Mouse (Mus musculus): ENCODE measurements at regions not wholly inside any gene's neighbourhood (a gene's known extent, or its start where the extent isn't known, plus 50 kb on each side); places are given as distances from the start of the nearest gene placed in this dataset.

GRCm38 (mm10) chr10:42094274-42095000, 76.2 kb upstream of the Armc2 start:
- ATAC-seq (ENCODE audit: low TSS enrichment) = peak; percentile 62

- ATAC-seq (ENCODE audit: low TSS enrichment) = no peak
Measured at GRCm38 (mm10) chr10:42093176-42093759, 75.0 kb upstream of the Armc2 start.

GRCm38 (mm10) chr10:42092500-42092899, 74.3 kb upstream of the Armc2 start:
- peak; percentile 17; the same call in 1 of the 2 replicates for ATAC-seq (ENCODE audit: low TSS enrichment)

GRCm38 (mm10) chr10:42091546-42092168, 73.4 kb upstream of the Armc2 start:
- ATAC-seq (ENCODE audit: low TSS enrichment) = no peak

- ATAC-seq (ENCODE audit: low TSS enrichment) = no peak
Measured at GRCm38 (mm10) chr10:42090806-42091205, 72.6 kb upstream of the Armc2 start.

- ATAC-seq (ENCODE audit: low TSS enrichment) = no peak
Measured at GRCm38 (mm10) chr10:42090147-42090546, 71.9 kb upstream of the Armc2 start.

GRCm38 (mm10) chr10:42089686-42090085, 71.4 kb upstream of the Armc2 start:
- 0 out of 2 replicates have a peak, but pooled peaks have one; percentile 6 for ATAC-seq (ENCODE audit: low TSS enrichment)

GRCm38 (mm10) chr10:42089235-42089625, 71.0 kb upstream of the Armc2 start:
- peak; percentile 45; the same call in 1 of the 2 replicates for ATAC-seq (ENCODE audit: low TSS enrichment)

- ATAC-seq (ENCODE audit: low TSS enrichment) = no peak
Measured at GRCm38 (mm10) chr10:42088570-42089234, 70.5 kb upstream of the Armc2 start.

GRCm38 (mm10) chr10:42087906-42088305, 69.7 kb upstream of the Armc2 start:
- no peak for ATAC-seq (ENCODE audit: low TSS enrichment)

GRCm38 (mm10) chr10:42086691-42087090, 68.4 kb upstream of the Armc2 start:
- ATAC-seq (ENCODE audit: low TSS enrichment) = no peak

GRCm38 (mm10) chr10:42085295-42085694, 67.1 kb upstream of the Armc2 start:
- ATAC-seq (ENCODE audit: low TSS enrichment) = no peak

- no peak for ATAC-seq (ENCODE audit: low TSS enrichment)
Measured at GRCm38 (mm10) chr10:42082227-42082840, 64.1 kb upstream of the Armc2 start.

GRCm38 (mm10) chr10:42079775-42080174, 61.5 kb upstream of the Armc2 start:
- ATAC-seq (ENCODE audit: low TSS enrichment) = no peak

- ATAC-seq (ENCODE audit: low TSS enrichment) = no peak
Measured at GRCm38 (mm10) chr10:42076711-42077110, 58.5 kb upstream of the Armc2 start.

GRCm38 (mm10) chr10:42075545-42075944, 57.3 kb upstream of the Armc2 start:
- ATAC-seq (ENCODE audit: low TSS enrichment) = no peak

- no peak for ATAC-seq (ENCODE audit: low TSS enrichment)
Measured at GRCm38 (mm10) chr10:42072758-42073157, 54.5 kb upstream of the Armc2 start.

- no peak for ATAC-seq (ENCODE audit: low TSS enrichment)
Measured at GRCm38 (mm10) chr10:42072131-42072530, 53.9 kb upstream of the Armc2 start.

- ATAC-seq (ENCODE audit: low TSS enrichment) = peak; percentile 65
Measured at GRCm38 (mm10) chr10:42071404-42072024, 53.3 kb upstream of the Armc2 start.

- 0 out of 2 replicates have a peak, but pooled peaks have one; percentile 32 for ATAC-seq (ENCODE audit: low TSS enrichment)
Measured at GRCm38 (mm10) chr10:42070611-42071403, 52.6 kb upstream of the Armc2 start.

- ATAC-seq (ENCODE audit: low TSS enrichment) = no peak
Measured at GRCm38 (mm10) chr10:42069751-42070150, 51.5 kb upstream of the Armc2 start.

Data from frontal cortex, adult (tissue).